Mouse (Mus musculus): Measurements from ENCODE around the gene Tmem50b. TPM values are rescaled to one million over a fixed set of nuclear protein-coding genes. Genes with fewer than 3 reads are reported as not detected.

The Tmem50b gene
- polyA plus RNA-seq, 2 experiments: 25.4 to 46.7 TPM

DNA sequence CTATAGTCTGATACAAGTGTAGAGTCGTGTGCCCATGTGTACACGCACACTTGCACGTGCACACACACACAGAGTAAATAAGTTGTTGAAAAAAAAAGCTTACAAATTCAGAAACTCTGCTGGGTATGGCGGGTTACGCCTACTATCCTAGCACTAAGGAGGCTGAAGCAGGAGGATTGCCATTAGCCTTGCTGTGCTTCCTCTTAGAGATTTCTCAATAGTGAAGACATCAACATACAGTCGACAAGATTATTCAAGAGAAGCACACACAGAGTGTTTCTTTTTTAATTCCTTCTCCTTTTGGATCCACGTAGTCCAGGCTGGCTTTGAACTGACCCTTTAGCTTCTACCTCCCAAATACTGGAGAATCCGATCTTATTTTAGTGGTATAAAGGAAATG, 42.6 kb upstream of the Tmem50b start:
- no peak for TF ChIP-seq POLR2A (IDR thresholded peaks at IDR 0.05; ENCODE audit: borderline replicate concordance, extremely low read depth, insufficient read depth, insufficient read length)
- DNase-seq (ENCODE audit: low spot score): no peak
- Histone ChIP-seq H3K9ac (ENCODE audit: low read depth, low read length, severe bottlenecking) (no peak overlapping the region), H3K4me2 (replicated peaks; ENCODE audit: low read depth, low read length, severe bottlenecking) (no peak overlapping the region), H3K4me3 (replicated peaks; ENCODE audit: low read length) (no peak overlapping the region), H3K27ac (replicated peaks; ENCODE audit: low read depth, low read length) (no peak overlapping the region), H3K9me3 (ENCODE audit: control insufficient read depth, low read length) (no peaks in the 10 kb centered on the region), H3K4me1 (ENCODE audit: control insufficient read depth, insufficient read depth, low read length) (0 out of 2 replicates have a peak, but pooled peaks cover 4% of the 10 kb centered on the region), H3K36me3 (ENCODE audit: control insufficient read depth, insufficient read depth, low read length) (peaks cover 75% of the 10 kb centered on the region), H3K27me3 (ENCODE audit: control insufficient read depth, insufficient read depth, low read length) (no peaks in the 10 kb centered on the region)
- WGBS: 94% methylated on average over 8 of the region's 8 CpGs
- ATAC-seq (ENCODE audit: low FRiP score, low read depth): no peak

DNA sequence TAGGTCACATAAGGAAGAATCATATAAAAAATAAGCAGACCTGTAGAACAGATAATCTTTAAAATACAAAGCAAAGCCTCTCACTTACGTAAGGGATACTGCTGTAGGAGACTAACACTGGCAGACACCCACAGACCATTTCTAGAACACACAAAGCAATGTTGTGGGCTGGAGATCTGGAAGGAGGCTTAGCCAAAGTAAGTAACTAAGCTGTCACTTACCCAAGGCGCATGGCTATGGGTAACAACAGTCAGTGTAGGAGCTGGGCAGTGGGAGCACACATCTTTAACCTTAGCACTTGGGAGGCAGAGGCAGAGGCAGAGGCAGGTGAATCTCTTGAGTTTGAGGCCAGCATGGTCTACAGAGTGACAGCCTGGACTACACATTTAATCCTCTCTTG, 42.0 kb upstream of the Tmem50b start:
- ATAC-seq (ENCODE audit: low FRiP score, low read depth) (no peak), DNase-seq (ENCODE audit: low spot score) (no peak)
- 94% methylated on average over 2 of the region's 2 CpGs for WGBS
- Histone ChIP-seq H3K27me3 (ENCODE audit: control insufficient read depth, insufficient read depth, low read length) (no peaks in the 10 kb centered on the region), H3K36me3 (ENCODE audit: control insufficient read depth, insufficient read depth, low read length) (peaks cover 79% of the 10 kb centered on the region), H3K27ac (replicated peaks; ENCODE audit: low read depth, low read length) (no peak overlapping the region), H3K4me1 (ENCODE audit: control insufficient read depth, insufficient read depth, low read length) (0 out of 2 replicates have a peak, but pooled peaks cover under 1% of the 10 kb centered on the region), H3K9me3 (ENCODE audit: control insufficient read depth, low read length) (no peaks in the 10 kb centered on the region), H3K9ac (ENCODE audit: low read depth, low read length, severe bottlenecking) (no peak overlapping the region), H3K4me3 (replicated peaks; ENCODE audit: low read length) (no peak overlapping the region), H3K4me2 (replicated peaks; ENCODE audit: low read depth, low read length, severe bottlenecking) (no peak overlapping the region)
- TF ChIP-seq POLR2A (IDR thresholded peaks at IDR 0.05; ENCODE audit: borderline replicate concordance, extremely low read depth, insufficient read depth, insufficient read length): no peak

DNA sequence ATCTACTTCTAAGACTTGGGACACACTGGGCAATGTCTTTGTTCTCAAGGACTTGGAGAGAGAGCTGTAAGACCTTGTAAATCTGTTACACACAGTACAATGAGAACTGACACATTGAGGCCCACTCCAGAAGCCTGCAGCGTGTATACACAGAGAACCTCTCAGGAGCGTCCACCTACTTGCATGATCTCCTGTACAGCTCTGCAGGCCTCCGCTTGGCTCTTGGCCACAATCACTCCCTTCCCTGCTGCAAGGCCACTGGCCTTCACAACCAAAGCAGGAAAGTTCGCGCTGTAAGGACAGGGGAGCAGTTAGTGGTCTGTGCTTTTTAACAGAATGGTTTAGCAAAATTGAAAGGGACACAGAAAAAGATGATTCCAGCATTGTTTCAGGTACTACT, 41.6 kb upstream of the Tmem50b start:
- Histone ChIP-seq H3K4me1 (ENCODE audit: control insufficient read depth, insufficient read depth, low read length) (no peaks in the 10 kb centered on the region), H3K4me2 (replicated peaks; ENCODE audit: low read depth, low read length, severe bottlenecking) (no peak overlapping the region), H3K9me3 (ENCODE audit: control insufficient read depth, low read length) (no peaks in the 10 kb centered on the region), H3K36me3 (ENCODE audit: control insufficient read depth, insufficient read depth, low read length) (peaks cover 80% of the 10 kb centered on the region), H3K4me3 (replicated peaks; ENCODE audit: low read length) (no peak overlapping the region), H3K27ac (replicated peaks; ENCODE audit: low read depth, low read length) (no peak overlapping the region), H3K9ac (ENCODE audit: low read depth, low read length, severe bottlenecking) (no peak overlapping the region), H3K27me3 (ENCODE audit: control insufficient read depth, insufficient read depth, low read length) (no peaks in the 10 kb centered on the region)
- no peak for DNase-seq (ENCODE audit: low spot score)
- no peak for TF ChIP-seq POLR2A (IDR thresholded peaks at IDR 0.05; ENCODE audit: borderline replicate concordance, extremely low read depth, insufficient read depth, insufficient read length)
- 94% methylated on average over 5 of the region's 5 CpGs for WGBS
- no peak for ATAC-seq (ENCODE audit: low FRiP score, low read depth)

DNA sequence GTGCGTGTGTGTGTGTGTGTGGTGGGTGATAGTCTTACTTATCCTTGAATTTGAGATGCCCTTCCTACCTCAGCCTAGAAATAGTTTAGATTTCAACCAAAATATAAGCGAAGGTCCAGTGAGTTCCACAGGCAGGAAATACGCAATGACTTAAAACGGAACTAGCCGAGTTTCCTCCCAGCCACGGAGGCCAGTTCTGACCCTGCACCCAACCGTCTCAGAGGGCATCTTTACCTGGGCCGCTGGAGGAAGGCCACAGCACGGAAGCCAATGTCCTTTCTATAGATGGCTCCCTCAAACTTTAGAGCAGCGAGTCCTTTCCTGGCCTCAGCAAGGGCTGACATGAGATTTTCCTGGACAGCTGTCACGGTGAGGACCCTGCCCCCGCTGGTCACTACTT, 36.0 kb upstream of the Tmem50b start:
- H3K36me3 ChIP-seq (ENCODE audit: control insufficient read depth, insufficient read depth, low read length): peaks cover 92% of the 10 kb centered on the region
- no peak for TF ChIP-seq POLR2A (IDR thresholded peaks at IDR 0.05; ENCODE audit: borderline replicate concordance, extremely low read depth, insufficient read depth, insufficient read length)
- H3K9me3 ChIP-seq (ENCODE audit: control insufficient read depth, low read length): no peaks in the 10 kb centered on the region
- no peaks in the 10 kb centered on the region for H3K27me3 ChIP-seq (ENCODE audit: control insufficient read depth, insufficient read depth, low read length)
- DNase-seq (ENCODE audit: low spot score): no peak
- H3K9ac ChIP-seq (ENCODE audit: low read depth, low read length, severe bottlenecking): no peak overlapping the region
- H3K27ac ChIP-seq (replicated peaks; ENCODE audit: low read depth, low read length): no peak overlapping the region
- no peaks in the 10 kb centered on the region for H3K4me1 ChIP-seq (ENCODE audit: control insufficient read depth, insufficient read depth, low read length)
- 90% methylated on average over 12 of the region's 12 CpGs for WGBS
- ATAC-seq (ENCODE audit: low FRiP score, low read depth): no peak
- no peak overlapping the region for H3K4me2 ChIP-seq (replicated peaks; ENCODE audit: low read depth, low read length, severe bottlenecking)
- no peak overlapping the region for H3K4me3 ChIP-seq (replicated peaks; ENCODE audit: low read length)

DNA sequence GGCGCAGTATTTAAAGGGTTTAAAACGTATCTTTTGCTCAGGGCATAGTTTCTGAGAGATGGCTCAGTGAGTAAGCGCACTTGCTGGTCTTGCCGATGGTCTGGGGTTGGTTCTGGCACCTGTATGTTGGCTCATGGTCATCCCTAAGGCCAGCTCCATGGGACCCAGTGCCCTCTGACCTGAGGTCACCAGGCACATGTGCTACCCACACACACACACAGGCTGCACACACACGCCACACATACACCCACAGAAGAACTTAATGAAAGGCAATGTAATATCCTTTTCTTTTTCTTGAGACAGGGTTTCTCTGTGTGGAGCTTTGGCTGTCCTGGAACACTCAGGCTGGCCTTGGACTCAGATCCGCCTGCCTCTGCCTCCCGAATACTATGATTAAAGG, 35.3 kb upstream of the Tmem50b start:
- H3K27me3 ChIP-seq (ENCODE audit: control insufficient read depth, insufficient read depth, low read length): no peaks in the 10 kb centered on the region
- no peak for DNase-seq (ENCODE audit: low spot score)
- no peaks in the 10 kb centered on the region for H3K4me1 ChIP-seq (ENCODE audit: control insufficient read depth, insufficient read depth, low read length)
- no peak overlapping the region for H3K4me2 ChIP-seq (replicated peaks; ENCODE audit: low read depth, low read length, severe bottlenecking)
- H3K9ac ChIP-seq (ENCODE audit: low read depth, low read length, severe bottlenecking): no peak overlapping the region
- WGBS: 96% methylated on average over 7 of the region's 7 CpGs
- peaks cover 92% of the 10 kb centered on the region for H3K36me3 ChIP-seq (ENCODE audit: control insufficient read depth, insufficient read depth, low read length)
- no peak for TF ChIP-seq POLR2A (IDR thresholded peaks at IDR 0.05; ENCODE audit: borderline replicate concordance, extremely low read depth, insufficient read depth, insufficient read length)
- no peak overlapping the region for H3K27ac ChIP-seq (replicated peaks; ENCODE audit: low read depth, low read length)
- H3K9me3 ChIP-seq (ENCODE audit: control insufficient read depth, low read length): no peaks in the 10 kb centered on the region
- no peak for ATAC-seq (ENCODE audit: low FRiP score, low read depth)
- no peak overlapping the region for H3K4me3 ChIP-seq (replicated peaks; ENCODE audit: low read length)

DNA sequence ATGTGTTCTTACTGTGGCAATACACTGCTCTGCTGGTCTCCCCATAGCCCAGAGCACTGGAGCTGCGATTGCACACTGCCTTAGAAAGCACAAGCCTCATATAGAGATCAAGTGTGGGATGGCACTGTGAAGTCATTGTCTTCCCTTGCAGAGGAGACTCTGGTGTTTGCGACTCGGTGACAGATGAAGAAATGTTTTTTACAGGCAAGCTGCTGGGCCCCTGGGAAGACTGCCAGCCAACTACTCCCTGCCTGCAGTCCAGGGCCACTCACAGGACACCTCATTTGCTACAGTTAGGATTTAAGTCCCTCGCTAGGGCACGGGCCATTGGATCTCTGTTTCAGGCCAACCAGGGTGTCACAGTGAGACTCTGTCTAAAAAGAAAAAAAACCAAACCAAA, 34.8 kb upstream of the Tmem50b start:
- no peak overlapping the region for H3K27ac ChIP-seq (replicated peaks; ENCODE audit: low read depth, low read length)
- no peak for ATAC-seq (ENCODE audit: low FRiP score, low read depth)
- H3K9ac ChIP-seq (ENCODE audit: low read depth, low read length, severe bottlenecking): no peak overlapping the region
- TF ChIP-seq POLR2A (IDR thresholded peaks at IDR 0.05; ENCODE audit: borderline replicate concordance, extremely low read depth, insufficient read depth, insufficient read length): no peak
- no peak overlapping the region for H3K4me3 ChIP-seq (replicated peaks; ENCODE audit: low read length)
- no peaks in the 10 kb centered on the region for H3K9me3 ChIP-seq (ENCODE audit: control insufficient read depth, low read length)
- no peaks in the 10 kb centered on the region for H3K27me3 ChIP-seq (ENCODE audit: control insufficient read depth, insufficient read depth, low read length)
- DNase-seq (ENCODE audit: low spot score): no peak
- H3K36me3 ChIP-seq (ENCODE audit: control insufficient read depth, insufficient read depth, low read length): peaks cover 92% of the 10 kb centered on the region
- no peaks in the 10 kb centered on the region for H3K4me1 ChIP-seq (ENCODE audit: control insufficient read depth, insufficient read depth, low read length)
- 92% methylated on average over 5 of the region's 5 CpGs for WGBS
- no peak overlapping the region for H3K4me2 ChIP-seq (replicated peaks; ENCODE audit: low read depth, low read length, severe bottlenecking)
